Mouse (Mus musculus) MEL (cell line): ENCODE data around the gene Unc13b. TPM values are rescaled to one million over a fixed set of nuclear protein-coding genes. Genes with fewer than 3 reads are reported as not detected.

Source experiments
- DNase-seq: peaks from one replicate; pipeline ENCODE4 v3.0.0; 2011; ENCODE audit warnings: low read depth, low spot score
- H3K27ac ChIP-seq: 2 replicates; pipeline ENCODE4 v1.5.1; 2012; ENCODE audit warnings: low read depth, mild to moderate bottlenecking, control low read depth, low read length, moderate library complexity; ENCODE audit not compliant: control insufficient read depth
- H3K27me3 ChIP-seq, 2 experiments: fragments of 150-350 bp in 1 of 2; sonication (generic) in 1 of 2; 2 replicates each; pipeline ENCODE4 v1.6.1; 2012; ENCODE audit warnings: low read length in 2 of 2, mild to moderate bottlenecking in 2 of 2, improper control_type of control experiment in 1 of 2, moderate library complexity in 1 of 2; ENCODE audit not compliant: insufficient read depth in 2 of 2, control insufficient read depth in 1 of 2
- H3K36me3 ChIP-seq, 2 experiments: 2 replicates each; pipeline ENCODE4 v1.6.1; 2012 to 2014; ENCODE audit warnings: low read length in 2 of 2, improper control_type of control experiment in 1 of 2, inconsistent platforms in 1 of 2, mild to moderate bottlenecking in 1 of 2; ENCODE audit not compliant: insufficient read depth in 2 of 2, control insufficient read depth in 1 of 2
- H3K4me1 ChIP-seq, 2 experiments: fragments of 150-350 bp in 1 of 2; sonication (generic) in 1 of 2; 2 replicates each; pipeline ENCODE4 v1.6.1; 2012; ENCODE audit warnings: low read length in 2 of 2, improper control_type of control experiment in 1 of 2, mild to moderate bottlenecking in 1 of 2; ENCODE audit not compliant: insufficient read depth in 2 of 2, control insufficient read depth in 1 of 2
- H3K4me3 ChIP-seq, 2 experiments: fragments of 150-350 bp in 1 of 2; sonication (generic) in 1 of 2; 2 replicates each; pipeline ENCODE4 v1.5.1; 2012; ENCODE audit warnings: low read depth in 2 of 2, low read length in 2 of 2, mild to moderate bottlenecking in 2 of 2, moderate library complexity in 2 of 2, control low read depth in 1 of 2, improper control_type of control experiment in 1 of 2; ENCODE audit not compliant: control insufficient read depth in 1 of 2, insufficient read depth in 1 of 2
- H3K79me2 ChIP-seq: 2 replicates; pipeline ENCODE4 v1.6.1; 2012; ENCODE audit warnings: mild to moderate bottlenecking, low read length, moderate library complexity; ENCODE audit not compliant: control insufficient read depth, poor library complexity, insufficient read depth
- H3K9ac ChIP-seq: 2 replicates; pipeline ENCODE4 v1.6.1; 2012; ENCODE audit warnings: low read depth, mild to moderate bottlenecking, control low read depth, low read length, moderate library complexity; ENCODE audit not compliant: control insufficient read depth, poor library complexity, severe bottlenecking
- H3K9me3 ChIP-seq: fragments of 150-350 bp; sonication (generic); replicated peaks from 2 replicates; pipeline ENCODE4 v1.6.1; 2012; ENCODE audit warnings: mild to moderate bottlenecking, low read length, improper control_type of control experiment, moderate library complexity; ENCODE audit not compliant: insufficient read depth
- EP300 ChIP-seq, 2 experiments: IDR thresholded peaks; 2 replicates each; pipeline ENCODE4 v1.6.1; 2011; ENCODE audit warnings: improper control_type of control experiment in 2 of 2, low read length in 2 of 2, low read depth in 1 of 2, mild to moderate bottlenecking in 1 of 2
- ETS1 ChIP-seq: IDR thresholded peaks from 2 replicates; pipeline ENCODE4 v1.6.1; 2012; ENCODE audit warnings: low read depth, mild to moderate bottlenecking, inconsistent platforms, low read length, improper control_type of control experiment, moderate library complexity
- GABPA ChIP-seq: IDR thresholded peaks from 2 replicates; pipeline ENCODE4 v1.6.1; 2012; ENCODE audit warnings: low read depth, mild to moderate bottlenecking, inconsistent platforms, low read length, improper control_type of control experiment, moderate library complexity
- GATA1 ChIP-seq: IDR thresholded peaks from 2 replicates; pipeline ENCODE4 v1.6.1; 2011; ENCODE audit warnings: low read depth, low read length, improper control_type of control experiment
- HCFC1 ChIP-seq: IDR thresholded peaks from 2 replicates; pipeline ENCODE4 v1.6.1; 2012; ENCODE audit warnings: low read depth, mild to moderate bottlenecking, inconsistent platforms, low read length, improper control_type of control experiment, moderate library complexity
- KAT2A ChIP-seq: conservative IDR thresholded peaks from 2 replicates; pipeline ENCODE4 v1.6.1; 2012; ENCODE audit warnings: low read depth, low read length, improper control_type of control experiment, inconsistent platforms
- MAFK ChIP-seq: IDR thresholded peaks from 2 replicates; pipeline ENCODE4 v1.6.1; 2011; ENCODE audit warnings: low read depth, mild to moderate bottlenecking, low read length, improper control_type of control experiment, borderline replicate concordance
- MAX ChIP-seq: IDR thresholded peaks from 2 replicates; pipeline ENCODE4 v1.6.1; 2011; ENCODE audit warnings: low read length, improper control_type of control experiment
- MEF2A ChIP-seq: IDR thresholded peaks from 2 replicates; pipeline ENCODE4 v1.6.1; 2014; ENCODE audit warnings: low read depth, mild to moderate bottlenecking, inconsistent platforms, low read length, improper control_type of control experiment; ENCODE audit not compliant: poor library complexity, insufficient replicate concordance, severe bottlenecking; ENCODE audit errors: extremely low read depth
- NELFE ChIP-seq: IDR thresholded peaks from 2 replicates; pipeline ENCODE4 v1.6.1; 2011; ENCODE audit warnings: low read depth, low read length, improper control_type of control experiment
- NRF1 ChIP-seq: IDR thresholded peaks from 2 replicates; pipeline ENCODE4 v1.6.1; 2014; ENCODE audit warnings: low read depth, mild to moderate bottlenecking, inconsistent platforms, low read length, improper control_type of control experiment, moderate library complexity; ENCODE audit not compliant: poor library complexity, insufficient read depth, severe bottlenecking
- POLR2A ChIP-seq, 2 experiments: IDR thresholded peaks; 2 replicates each; pipeline ENCODE4 v1.6.1; 2011 to 2012; ENCODE audit warnings: low read length in 2 of 2, mild to moderate bottlenecking in 2 of 2, control low read depth in 1 of 2, improper control_type of control experiment in 1 of 2, low read depth in 1 of 2, moderate library complexity in 1 of 2; ENCODE audit not compliant: control insufficient read depth in 1 of 2, insufficient read depth in 1 of 2, poor library complexity in 1 of 2
- POLR2AphosphoS2 ChIP-seq: IDR thresholded peaks from 2 replicates; pipeline ENCODE4 v1.6.1; 2011; ENCODE audit warnings: low read length, improper control_type of control experiment
- POLR2AphosphoS5 ChIP-seq: IDR thresholded peaks from 2 replicates; pipeline ENCODE4 v1.6.1; 2012; ENCODE audit warnings: low read depth, borderline replicate concordance, mild to moderate bottlenecking, inconsistent platforms, low read length, moderate library complexity, mixed read lengths
- RAD21 ChIP-seq: IDR thresholded peaks from 2 replicates; pipeline ENCODE4 v1.6.1; 2011; ENCODE audit warnings: mild to moderate bottlenecking, low read depth, low read length, improper control_type of control experiment
- SIN3A ChIP-seq: IDR thresholded peaks from 2 replicates; pipeline ENCODE4 v1.6.1; 2012; ENCODE audit warnings: low read length, improper control_type of control experiment, inconsistent platforms
- TBP ChIP-seq: IDR thresholded peaks from 2 replicates; pipeline ENCODE4 v1.8.0; 2011; ENCODE audit warnings: low read depth, low read length, improper control_type of control experiment
- TCF12 ChIP-seq: IDR thresholded peaks from 2 replicates; pipeline ENCODE4 v1.6.1; 2014; ENCODE audit warnings: low read depth, mild to moderate bottlenecking, inconsistent platforms, low read length, improper control_type of control experiment, moderate library complexity
- ZC3H11A ChIP-seq: IDR thresholded peaks from 2 replicates; pipeline ENCODE4 v1.6.1; 2012; ENCODE audit warnings: low read depth, mild to moderate bottlenecking, inconsistent platforms, low read length, improper control_type of control experiment
- ZNF384 ChIP-seq: IDR thresholded peaks from 2 replicates; pipeline ENCODE4 v1.6.1; 2012; ENCODE audit warnings: low read depth, mild to moderate bottlenecking, inconsistent platforms, low read length, improper control_type of control experiment
- polyA plus RNA-seq, 2 experiments: library from polyadenylated mRNA; stranded (reverse) in 1 of 2; unstranded in 1 of 2; fragments of >175 nt in 1 of 2; fragments of >200 nt in 1 of 2; gene quantifications; 2 replicates each; pipeline versions ENCODE4 v1.2.1 to v1.2.4; 2012; ENCODE audit warnings: low replicate concordance in 2 of 2, low read depth in 1 of 2; ENCODE audit not compliant: insufficient read length in 2 of 2, insufficient read depth in 1 of 2, missing spikeins in 1 of 2
- total RNA-seq: library from RNA; depleted of rRNA; stranded (reverse); fragments of 300-350 nt; gene quantifications from 2 replicates; pipeline ENCODE4 v1.2.3, GENCODE M21; 2012

Unc13b gene
- total and polyA plus RNA-seq, 3 experiments: 5.4 to 9.6 TPM; not detected in 1

DNA sequence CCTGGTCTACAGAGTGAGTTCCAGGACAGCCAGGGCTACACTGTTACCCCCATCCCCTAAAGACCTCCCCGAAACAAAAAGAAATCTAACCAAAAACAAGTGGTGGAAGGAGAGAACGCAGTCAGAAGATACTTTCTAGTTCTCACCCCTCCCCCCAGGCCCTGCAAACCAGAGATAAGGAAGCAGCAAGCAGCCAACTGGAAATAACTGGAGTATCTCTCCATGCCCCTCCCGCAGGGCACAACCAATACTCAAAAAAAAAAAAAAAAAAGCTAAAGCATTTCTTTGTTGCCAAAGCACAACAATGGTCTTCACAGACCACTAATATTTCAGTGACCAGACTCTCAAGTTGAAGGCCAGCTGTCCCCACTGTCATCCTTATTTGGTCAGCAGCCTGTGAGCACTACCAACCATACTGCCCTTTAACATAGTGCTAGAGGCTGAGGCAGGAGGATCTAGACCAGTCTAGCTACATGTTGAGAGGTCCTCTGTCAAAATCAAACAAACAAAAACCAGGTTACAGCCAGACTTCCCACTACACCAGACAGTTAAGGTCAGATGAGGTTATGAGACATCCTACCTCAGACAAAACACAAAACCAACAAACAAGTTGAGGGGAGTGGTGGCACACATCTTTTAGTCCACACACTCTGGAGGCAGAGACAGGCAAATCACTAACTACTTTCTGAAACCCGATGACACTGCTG lies 20.7 kb upstream of the Unc13b start (continued):
- TF ChIP-seq MEF2A (no peak), ZC3H11A (no peak), TCF12 (peak; percentile 99)
- TF ChIP-seq, all 39 proteins: peak for 21

DNA sequence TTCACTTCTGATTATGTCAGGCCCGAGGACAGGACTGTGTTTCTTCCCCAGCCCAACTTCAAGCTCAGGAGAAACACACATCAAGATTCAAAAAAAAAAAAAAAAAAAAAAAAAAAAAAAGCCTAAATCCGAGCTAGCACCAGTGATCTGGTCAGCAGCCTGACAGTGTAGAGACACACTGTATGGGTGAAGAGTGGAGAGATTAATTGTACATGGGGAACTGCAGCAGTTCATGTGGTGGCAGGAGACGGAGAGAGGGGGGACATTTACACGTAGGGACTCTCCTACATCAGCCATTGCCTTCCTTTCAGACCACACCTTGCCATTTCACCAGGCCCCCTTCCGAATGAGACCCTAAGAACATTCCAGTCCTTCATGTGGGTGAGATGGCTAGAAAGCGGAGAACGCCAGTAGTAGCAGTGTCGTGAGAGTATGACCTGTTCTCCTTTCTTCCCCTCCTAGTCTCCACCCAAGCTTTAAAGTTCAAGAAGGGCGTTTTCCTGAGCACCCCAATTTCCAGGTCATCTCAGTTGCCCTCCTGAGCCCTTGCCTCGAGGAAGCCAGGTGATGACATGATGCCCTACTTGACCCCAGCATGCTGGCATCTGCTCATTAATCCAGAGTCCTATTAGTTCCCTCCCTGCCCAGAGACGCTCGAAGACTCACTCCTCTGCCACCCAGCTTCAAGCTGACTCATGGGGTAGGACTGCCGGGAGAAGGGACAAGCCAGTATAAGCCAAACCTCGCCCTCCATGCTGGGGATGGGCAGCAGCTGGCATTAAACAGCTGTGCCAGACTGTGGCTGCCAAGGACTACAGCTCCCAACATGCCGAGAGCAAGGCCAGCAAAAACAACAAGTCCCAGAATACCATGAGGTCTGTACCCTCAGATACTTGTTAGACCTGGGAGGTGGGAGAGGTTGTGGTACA lies 19.9 kb upstream of the Unc13b start:
- Histone ChIP-seq H3K9ac (peak overlapping the region; percentile 44), H3K27me3 (no peaks in the 10 kb centered on the region), H3K79me2 (no peaks in the 10 kb centered on the region), H3K9me3 (no peaks in the 10 kb centered on the region), H3K27ac (peak overlapping the region; percentile 58), H3K36me3 (peaks cover 0 to 26% of the 10 kb centered on the region in 2 experiments; a peak in 2 of 4 replicates), H3K4me3 (peak overlapping the region; percentile 51 to 77), H3K4me1 (peaks cover 25 to 41% of the 10 kb centered on the region in 2 experiments)
- no peak for TF ChIP-seq MAFK
- peak; percentile 88 for TF ChIP-seq ZNF384
- no peak for TF ChIP-seq GABPA
- TF ChIP-seq NRF1: no peak
- TF ChIP-seq NELFE: no peak
- no peak for TF ChIP-seq TBP
- TF ChIP-seq POLR2A (IDR thresholded peaks at IDR 0.05; ENCODE audit: control insufficient read depth in 1 of 2, insufficient read depth in 1 of 2, low read depth in 1 of 2, low read length in 2 of 2, poor library complexity in 1 of 2): no peak
- TF ChIP-seq TCF12: 0 out of 2 replicates have a peak, but pooled peaks have one; percentile 3
- TF ChIP-seq POLR2AphosphoS5: no peak
- no peak for TF ChIP-seq RAD21
- no peak for TF ChIP-seq POLR2AphosphoS2
- TF ChIP-seq EP300 (IDR thresholded peaks at IDR 0.05; ENCODE audit: low read depth in 1 of 2, low read length in 2 of 2): 0 out of 4 replicates have a peak, but pooled peaks of 1 of the 2 experiments have one; percentile 5
- TF ChIP-seq MAX: no peak; the same call in none of the 2 replicates
- peak; percentile 41 for TF ChIP-seq SIN3A
- no peak for TF ChIP-seq GATA1
- TF ChIP-seq HCFC1: peak; percentile 83
- peak; percentile 64; the same call in 1 of the 2 replicates for TF ChIP-seq ETS1
- peak; percentile 47; the same call in 1 of the 2 replicates for TF ChIP-seq KAT2A
- DNase-seq: peak; percentile 62
